Mouse (Mus musculus) CD8-positive naive resting alpha-beta T cell, adult 2 months (primary cell): ENCODE results near the gene Vav1.
"Not testable (repeated sequence)": the region's sequence is repeated elsewhere in the genome, so short reads cannot be mapped to it uniquely, and the experiment has no call there.

Source experiments
- DNase-seq, 2 experiments: peaks; one replicate each; pipeline ENCODE4 v3.0.0; 2022; ENCODE audit warnings: low read depth in 2 of 2, low spot score in 2 of 2

Vav1 gene

GRCm38 (mm10) chr17:57335194-57335593 lies 56.3 kb downstream of the Vav1 start:
- DNase-seq: not testable (repeated sequence)

GRCm38 (mm10) chr17:57335673-57336303 lies 56.9 kb downstream of the Vav1 start:
- DNase-seq: peak; percentile 84 to 91

- no peak for DNase-seq
Measured at GRCm38 (mm10) chr17:57337996-57338395, 59.1 kb downstream of the Vav1 start.

- DNase-seq: no peak
Measured at GRCm38 (mm10) chr17:57339298-57339697, 60.4 kb downstream of the Vav1 start.

- DNase-seq: no peak
Measured at GRCm38 (mm10) chr17:57341568-57341967, 62.7 kb downstream of the Vav1 start.

- DNase-seq: no peak
Measured at GRCm38 (mm10) chr17:57344029-57344707, 65.3 kb downstream of the Vav1 start.

- DNase-seq: no peak
Measured at GRCm38 (mm10) chr17:57347017-57347416, 68.1 kb downstream of the Vav1 start.

GRCm38 (mm10) chr17:57347781-57348180 lies 68.9 kb downstream of the Vav1 start:
- DNase-seq: no peak

- DNase-seq: no peak
Measured at GRCm38 (mm10) chr17:57349067-57349466, 70.2 kb downstream of the Vav1 start.

GRCm38 (mm10) chr17:57350212-57350611 lies 71.3 kb downstream of the Vav1 start:
- DNase-seq: no peak

- no peak for DNase-seq
Measured at GRCm38 (mm10) chr17:57351107-57351506, 72.2 kb downstream of the Vav1 start.

- no peak for DNase-seq
Measured at GRCm38 (mm10) chr17:57358441-57358840, 79.5 kb downstream of the Vav1 start, which contains the start of gene Adgre1. Gene Adgre1, plus strand, starts transcription at chr17:57358691.

GRCm38 (mm10) chr17:57359485-57360241 lies 80.8 kb downstream of the Vav1 start:
- DNase-seq: no peak
